Mouse (Mus musculus) v-Abl transformed pro-B cells (cell line): ENCODE measurements around the gene Orc5.

Experiments used
- in situ Hi-C, 2 experiments: fragments of 400-800 bp; cut with MboI; formaldehyde crosslinking; loops; one replicate each; pipeline ENCODE4 v1.15.1; 2025; ENCODE audit not compliant: unreplicated experiment in 2 of 2

The Orc5 gene

GRCm38 (mm10) chr5:22550033-22550551 is at the start of gene Orc5:
Orc5 (minus strand) TSS chr5:22550429.
- in situ Hi-C loops: loop anchor here in 1 of 2 experiments (25.0 kb wide), 1 partner anchor 1237 kb away; the partner anchor contains the start of genes Pus7 and Rint1

GRCm38 (mm10) chr5:22596981-22597380 is 46.8 kb upstream of the Orc5 start:
- in situ Hi-C loops: no loop called here

- in situ Hi-C loops: no loop called here
Measured at GRCm38 (mm10) chr5:22589370-22589966, 39.2 kb upstream of the Orc5 start.

- in situ Hi-C loops: no loop called here
Measured at GRCm38 (mm10) chr5:22587492-22587891, 37.3 kb upstream of the Orc5 start.

- in situ Hi-C loops: no loop called here
Measured at GRCm38 (mm10) chr5:22584556-22584955, 34.3 kb upstream of the Orc5 start.

GRCm38 (mm10) chr5:22578011-22578410 is 27.8 kb upstream of the Orc5 start:
- in situ Hi-C loops: no loop called here

- in situ Hi-C loops: loop anchor here in 1 of 2 experiments (25.0 kb wide), 1 partner anchor 1213 kb away; the partner anchor contains the start of genes Pus7 and Rint1
Measured at GRCm38 (mm10) chr5:22574751-22575150, 24.5 kb upstream of the Orc5 start.

- in situ Hi-C loops: loop anchor here in 1 of 2 experiments (25.0 kb wide), 1 partner anchor 1213 kb away; the partner anchor contains the start of genes Pus7 and Rint1
Measured at GRCm38 (mm10) chr5:22574161-22574560, 23.9 kb upstream of the Orc5 start.

- in situ Hi-C loops: loop anchor here in 1 of 2 experiments (25.0 kb wide), 1 partner anchor 1214 kb away; the partner anchor contains the start of genes Pus7 and Rint1
Measured at GRCm38 (mm10) chr5:22573696-22574095, 23.5 kb upstream of the Orc5 start.

GRCm38 (mm10) chr5:22572881-22573280 is 22.7 kb upstream of the Orc5 start:
- in situ Hi-C loops: loop anchor here in 1 of 2 experiments (25.0 kb wide), 1 partner anchor 1214 kb away; the partner anchor contains the start of genes Pus7 and Rint1

GRCm38 (mm10) chr5:22572456-22572855 is 22.2 kb upstream of the Orc5 start:
- in situ Hi-C loops: loop anchor here in 1 of 2 experiments (25.0 kb wide), 1 partner anchor 1215 kb away; the partner anchor contains the start of genes Pus7 and Rint1

GRCm38 (mm10) chr5:22565708-22566107 is 15.5 kb upstream of the Orc5 start:
- in situ Hi-C loops: loop anchor here in 1 of 2 experiments (25.0 kb wide), 1 partner anchor 1222 kb away; the partner anchor contains the start of genes Pus7 and Rint1

GRCm38 (mm10) chr5:22559801-22560200 is 9.6 kb upstream of the Orc5 start:
- in situ Hi-C loops: loop anchor here in 1 of 2 experiments (25.0 kb wide), 1 partner anchor 1228 kb away; the partner anchor contains the start of genes Pus7 and Rint1

- in situ Hi-C loops: loop anchor here in 1 of 2 experiments (25.0 kb wide), 1 partner anchor 1230 kb away; the partner anchor contains the start of genes Pus7 and Rint1
Measured at GRCm38 (mm10) chr5:22557491-22558113, 7.4 kb upstream of the Orc5 start.

GRCm38 (mm10) chr5:22556713-22557112 is 6.5 kb upstream of the Orc5 start:
- in situ Hi-C loops: loop anchor here in 1 of 2 experiments (25.0 kb wide), 1 partner anchor 1231 kb away; the partner anchor contains the start of genes Pus7 and Rint1

GRCm38 (mm10) chr5:22552233-22552765 is 2.1 kb upstream of the Orc5 start:
- in situ Hi-C loops: loop anchor here in 1 of 2 experiments (25.0 kb wide), 1 partner anchor 1235 kb away; the partner anchor contains the start of genes Pus7 and Rint1

- in situ Hi-C loops: loop anchor here (25.0 kb wide), 4 partner anchors 887 to 1287 kb away; partner anchors contain the start of genes Pus7 (in 2 of the 2) and Rint1 (in 2 of the 2)
Measured at GRCm38 (mm10) chr5:22549366-22550032, 730 bp downstream of the Orc5 start.

GRCm38 (mm10) chr5:22548556-22549161 is 1.6 kb downstream of the Orc5 start:
- in situ Hi-C loops: loop anchor here (25.0 kb wide), 4 partner anchors 886 to 1286 kb away; partner anchors contain the start of genes Pus7 (in 1 of the 2) and Rint1 (in 1 of the 2)

- in situ Hi-C loops: loop anchor here (25.0 kb wide), 4 partner anchors 884 to 1284 kb away; partner anchors contain the start of genes Pus7 (in 1 of the 2) and Rint1 (in 1 of the 2)
Measured at GRCm38 (mm10) chr5:22546536-22546935, 3.7 kb downstream of the Orc5 start.
